Mouse (Mus musculus) ES-Bruce4 (cell line): ENCODE data around the gene Ncbp2.

Experiments used
- CTCF ChIP-seq: IDR thresholded peaks from one replicate; pipeline ENCODE4 v1.8.1; 2011; ENCODE audit warnings: low read depth, low read length
- POLR2A ChIP-seq: IDR thresholded peaks from one replicate; pipeline ENCODE4 v1.8.1; 2011; ENCODE audit warnings: low read length; ENCODE audit not compliant: insufficient read depth

DNA sequence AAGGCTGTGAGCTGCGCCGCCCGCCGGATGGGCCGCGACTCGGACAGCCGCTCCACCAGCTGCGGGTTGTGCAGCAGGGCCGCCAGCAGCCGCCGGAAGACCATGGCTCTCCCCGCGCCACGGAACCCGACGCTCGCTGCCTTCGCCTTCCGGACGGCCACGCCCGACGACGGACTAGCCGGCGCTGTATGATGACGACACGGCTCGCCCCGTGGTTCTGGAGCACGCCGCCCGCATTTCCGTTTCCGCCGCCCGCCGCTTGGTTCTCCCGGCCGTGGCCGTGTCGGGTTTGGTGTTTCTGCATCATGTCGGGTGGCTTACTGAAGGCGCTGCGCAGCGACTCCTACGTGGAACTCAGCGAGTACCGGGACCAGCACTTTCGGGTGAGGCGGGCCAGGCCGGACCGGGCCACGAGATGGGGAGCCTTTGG, at the start of gene Ncbp2, which contains the start of gene 0610012G03Rik:
- TF ChIP-seq POLR2A, result peak; percentile 34
- TF ChIP-seq CTCF, result no peak
